Mouse (Mus musculus): Measurements from ENCODE around the gene Prrg3.

The Prrg3 gene

DNA sequence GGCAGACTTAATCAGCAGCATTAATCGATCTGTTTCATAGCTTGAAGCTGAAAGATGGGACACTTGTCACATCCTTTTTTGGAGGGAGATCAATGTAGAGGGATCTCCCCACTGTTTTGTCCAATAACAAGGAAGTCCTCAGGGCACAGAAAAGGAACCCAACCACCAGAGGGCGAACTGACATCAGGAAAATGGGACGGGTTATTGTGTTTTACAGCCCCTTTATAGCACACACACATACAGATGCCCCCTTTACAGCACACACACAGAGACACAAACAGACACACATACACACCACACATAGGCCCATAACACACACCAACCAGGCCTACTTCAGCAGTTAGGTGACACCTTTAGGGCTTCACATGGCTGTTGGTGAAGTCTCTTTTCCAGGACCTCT, 50.4 kb downstream of the Prrg3 start:
- TF ChIP-seq GATA4 (IDR thresholded peaks at IDR 0.05; ENCODE audit: insufficient replicate concordance, low read length), result no peak

DNA sequence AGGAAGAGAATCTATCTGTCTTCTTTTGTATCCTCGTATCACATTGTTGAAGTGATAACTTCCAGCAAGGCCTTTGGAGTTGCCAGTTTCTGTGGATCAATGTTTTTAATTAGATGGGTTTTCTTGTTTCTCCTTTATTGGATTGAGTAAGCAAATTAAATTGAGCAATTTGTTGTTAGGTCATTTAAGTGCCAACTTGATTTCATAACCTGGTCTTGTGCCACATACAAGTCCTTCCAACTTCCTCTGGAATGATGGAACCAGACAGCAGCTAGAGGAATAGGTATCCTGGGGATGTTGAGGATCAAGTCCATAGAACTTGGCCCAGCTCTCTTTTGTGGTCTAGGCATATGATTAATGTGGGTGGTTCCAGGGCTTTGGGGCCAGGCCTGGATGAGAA, 59.8 kb downstream of the Prrg3 start:
- no peak for TF ChIP-seq GATA4 (IDR thresholded peaks at IDR 0.05; ENCODE audit: insufficient replicate concordance, low read length)

All from liver, adult (tissue).